Mouse (Mus musculus): ENCODE measurements around the gene Med12l.
"Not testable (repeated sequence)": the region's sequence is repeated elsewhere in the genome, so short reads cannot be mapped to it uniquely, and the experiment has no call there.

The Med12l gene

DNA sequence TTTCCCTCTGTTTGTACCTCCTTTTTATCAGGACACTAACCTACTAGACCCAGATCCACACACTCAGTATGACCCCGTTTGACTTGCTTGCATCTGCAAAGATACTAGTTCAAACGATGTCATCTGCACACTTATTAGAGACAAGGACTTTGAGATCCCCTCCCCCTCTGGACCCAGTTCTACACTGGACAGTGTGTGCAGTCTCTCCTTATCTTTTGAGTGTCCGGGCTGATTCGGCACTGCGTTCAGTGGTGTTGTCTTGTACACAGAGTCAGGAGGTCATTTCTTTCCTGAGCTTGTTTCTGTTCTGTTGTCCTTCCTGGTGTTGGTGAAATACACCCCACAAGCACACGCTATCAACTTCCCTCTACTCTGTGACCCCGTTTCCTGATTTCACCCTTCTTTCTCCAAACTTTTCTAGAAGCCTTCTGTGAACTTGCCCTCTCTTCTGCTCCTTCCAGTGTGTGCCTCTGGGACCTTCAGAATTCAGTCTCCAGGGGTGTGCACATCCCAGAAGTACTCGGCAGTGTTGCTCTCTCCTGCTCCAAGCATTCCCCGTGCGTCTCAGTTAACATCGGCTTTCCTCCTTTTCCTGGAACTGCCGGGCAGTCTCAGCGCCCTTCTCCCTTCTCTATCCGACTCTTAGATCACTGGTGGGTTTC is 19.0 kb downstream of the Med12l start:
- DNase-seq, result no peak

DNA sequence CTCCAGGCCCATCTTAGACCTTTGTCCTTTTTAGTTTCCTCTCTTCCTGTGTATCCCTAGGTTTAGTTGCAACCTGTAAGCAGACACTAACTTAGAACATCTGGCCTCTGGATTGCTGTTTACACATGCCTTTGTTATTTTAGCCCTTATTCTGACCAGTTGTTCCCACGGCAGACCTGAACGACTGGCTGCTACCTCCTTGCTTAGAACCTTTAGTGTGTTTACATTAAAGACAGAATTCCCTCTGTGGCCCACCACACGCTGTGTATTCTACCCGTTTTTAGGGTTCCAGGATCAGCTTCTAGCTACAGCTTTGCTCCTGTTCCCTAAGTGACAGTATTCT is 19.5 kb downstream of the Med12l start:
- DNase-seq, result no peak

- no peak for DNase-seq
Observed at GRCm38 (mm10) chr3:59028696-59029095, 23.1 kb downstream of the Med12l start.

DNA sequence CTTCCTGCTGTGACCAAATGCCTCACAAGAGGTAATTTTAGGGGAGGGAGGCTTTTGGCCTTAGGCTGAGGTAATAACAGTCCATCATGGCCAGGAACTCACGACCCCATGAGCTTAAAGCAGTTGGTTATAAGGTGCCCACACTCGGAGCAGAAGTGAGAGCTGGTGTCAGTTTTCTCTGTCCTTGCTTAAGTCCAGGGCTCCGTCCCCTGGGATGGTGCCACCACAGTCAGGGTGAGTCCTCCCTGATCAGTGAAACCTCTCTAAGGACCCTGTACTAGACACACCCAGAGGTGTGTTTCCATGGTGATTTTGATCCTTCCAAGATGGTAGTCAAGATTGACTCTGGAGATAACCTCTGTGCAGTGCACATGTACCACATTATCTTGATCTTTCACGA is 25.4 kb downstream of the Med12l start:
- no peak for DNase-seq

DNA sequence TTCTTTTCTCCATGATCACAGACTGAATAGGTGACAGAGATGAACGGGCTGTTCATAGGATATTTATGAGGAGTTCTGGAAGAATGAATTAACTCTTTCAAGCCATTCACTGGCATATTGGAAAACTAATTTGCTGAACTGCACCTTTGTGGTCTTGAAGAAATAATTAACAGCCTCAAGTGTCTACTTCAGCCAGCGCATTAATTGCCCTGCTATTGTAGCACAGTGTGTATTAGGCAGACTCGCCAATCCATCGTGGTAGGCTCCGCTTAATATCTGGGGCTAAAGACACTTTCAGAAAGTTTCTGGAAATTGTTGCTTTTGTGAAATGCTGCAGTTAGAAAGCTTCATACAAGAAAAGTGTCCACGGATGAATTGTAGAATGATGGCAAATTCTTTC is 35.9 kb downstream of the Med12l start:
- DNase-seq, result no peak

- DNase-seq, result no peak
Observed at GRCm38 (mm10) chr3:59054834-59055535, 49.4 kb downstream of the Med12l start.

- DNase-seq, result peak; percentile 64
Observed at GRCm38 (mm10) chr3:59059022-59059541, 53.5 kb downstream of the Med12l start.

DNA sequence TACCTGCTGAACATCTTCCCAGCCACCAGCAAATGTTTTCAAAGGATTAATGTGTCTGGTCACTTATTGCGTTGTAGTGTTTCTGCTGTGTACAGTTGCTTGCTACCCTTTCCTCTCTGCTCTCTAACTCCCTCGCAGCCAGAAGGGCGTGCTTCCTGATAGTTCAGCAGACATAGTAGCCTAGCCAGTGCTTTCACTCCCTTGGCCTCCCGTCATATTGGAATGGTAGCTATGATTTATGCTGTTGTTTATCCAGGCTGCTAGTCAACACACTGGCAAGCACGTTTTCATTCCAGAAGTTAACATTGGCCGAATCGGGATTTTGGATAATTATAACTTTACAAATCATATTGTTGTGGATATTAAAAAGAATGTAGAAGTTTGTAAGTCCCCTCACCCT is 54.5 kb downstream of the Med12l start:
- DNase-seq, result no peak

- no peak for DNase-seq
Observed at GRCm38 (mm10) chr3:59062141-59062540, 56.5 kb downstream of the Med12l start.

DNA sequence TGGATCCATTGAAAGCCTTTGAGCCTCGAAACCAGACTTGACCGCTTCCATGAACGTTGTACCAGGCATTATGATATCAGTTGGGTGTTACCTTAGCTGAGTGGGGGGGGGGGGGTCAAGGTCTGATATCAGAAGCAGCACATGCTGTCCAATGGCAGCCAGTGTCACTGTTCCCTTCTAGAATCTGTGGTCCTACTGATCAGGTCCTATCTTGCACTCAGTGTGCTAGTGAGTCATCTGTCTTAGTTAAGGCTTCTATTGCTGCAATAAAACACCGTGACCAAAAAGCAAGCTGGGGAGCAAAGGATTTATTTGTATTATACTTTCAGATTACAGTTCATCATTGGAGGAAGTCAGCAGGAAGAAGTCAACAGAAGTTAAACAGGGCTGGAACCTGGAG is 57.8 kb downstream of the Med12l start:
- DNase-seq, result no peak

DNA sequence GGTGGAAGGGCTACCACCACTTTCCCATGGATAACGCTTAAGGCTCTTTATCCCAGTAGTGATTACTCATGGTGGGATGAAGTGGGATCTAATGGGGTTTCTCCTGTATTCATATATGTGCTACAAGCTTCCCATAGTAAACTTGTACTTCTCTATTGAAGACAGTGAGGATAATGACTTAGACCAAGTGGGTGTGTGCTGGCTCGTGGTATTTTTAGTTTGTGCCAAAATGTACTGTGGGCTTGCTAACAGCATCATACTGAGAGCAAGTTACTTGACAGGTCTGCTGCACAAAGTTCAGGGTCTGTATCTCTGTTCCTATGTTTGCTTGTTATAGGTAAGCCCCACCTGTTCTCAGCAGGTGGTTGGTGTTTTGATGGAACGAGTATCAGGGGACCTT is 60.3 kb downstream of the Med12l start:
- no peak for DNase-seq

GRCm38 (mm10) chr3:59066558-59067294 is 61.1 kb downstream of the Med12l start:
- DNase-seq, result no peak

GRCm38 (mm10) chr3:59069071-59069470 is 63.4 kb downstream of the Med12l start:
- not testable (repeated sequence) for DNase-seq

- DNase-seq, result no peak
Observed at GRCm38 (mm10) chr3:59077278-59077677, 71.7 kb downstream of the Med12l start.

- no peak for DNase-seq
Observed at GRCm38 (mm10) chr3:59078585-59078984, 73.0 kb downstream of the Med12l start.

DNA sequence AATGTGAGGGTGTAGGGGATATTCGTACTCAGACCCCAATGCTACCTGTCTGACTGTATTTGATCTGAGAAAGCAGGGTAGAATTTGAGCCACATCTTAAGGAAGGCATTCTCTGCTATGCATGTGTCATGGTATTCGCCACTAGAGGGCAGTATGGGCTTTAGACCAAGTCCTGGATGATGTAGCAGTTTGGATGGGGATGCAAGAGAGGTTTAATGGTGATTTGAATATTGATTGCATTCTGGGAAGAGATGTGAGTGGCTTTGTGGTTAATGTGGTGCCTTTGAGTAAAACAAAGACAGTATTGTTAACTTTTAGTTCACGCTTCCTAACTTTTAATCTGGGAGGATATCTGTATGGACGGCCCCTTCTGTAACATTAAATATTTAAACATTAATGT is 73.7 kb downstream of the Med12l start:
- DNase-seq, result peak; percentile 27

GRCm38 (mm10) chr3:59080293-59080916 is 74.8 kb downstream of the Med12l start:
- no peak for DNase-seq

- DNase-seq, result no peak
Observed at GRCm38 (mm10) chr3:59080919-59081318, 75.3 kb downstream of the Med12l start.

GRCm38 (mm10) chr3:59092702-59093101 is 87.1 kb downstream of the Med12l start:
- DNase-seq, result no peak

- DNase-seq, result no peak
Observed at GRCm38 (mm10) chr3:59097421-59097820, 91.8 kb downstream of the Med12l start.

DNA sequence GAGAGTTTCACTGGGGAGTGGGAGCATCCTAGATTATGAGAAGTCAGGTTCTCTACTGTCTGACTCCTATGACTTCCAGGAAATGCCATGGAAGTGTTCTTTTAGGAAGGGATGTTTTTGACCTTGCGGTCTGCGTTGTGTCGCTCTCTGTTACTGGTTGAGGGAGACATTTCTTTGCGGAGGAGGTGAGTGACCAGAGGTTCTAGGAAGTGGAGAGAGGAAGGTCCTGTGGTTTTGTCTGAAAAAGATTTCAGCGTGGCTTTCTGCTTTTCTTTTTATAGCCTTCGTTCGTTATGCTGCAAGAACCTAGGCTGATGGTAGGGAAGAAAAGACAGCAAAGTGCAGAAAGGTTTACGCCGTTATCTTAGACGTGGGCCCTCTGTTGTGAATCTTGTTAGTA is 92.9 kb downstream of the Med12l start:
- DNase-seq, result no peak

DNA sequence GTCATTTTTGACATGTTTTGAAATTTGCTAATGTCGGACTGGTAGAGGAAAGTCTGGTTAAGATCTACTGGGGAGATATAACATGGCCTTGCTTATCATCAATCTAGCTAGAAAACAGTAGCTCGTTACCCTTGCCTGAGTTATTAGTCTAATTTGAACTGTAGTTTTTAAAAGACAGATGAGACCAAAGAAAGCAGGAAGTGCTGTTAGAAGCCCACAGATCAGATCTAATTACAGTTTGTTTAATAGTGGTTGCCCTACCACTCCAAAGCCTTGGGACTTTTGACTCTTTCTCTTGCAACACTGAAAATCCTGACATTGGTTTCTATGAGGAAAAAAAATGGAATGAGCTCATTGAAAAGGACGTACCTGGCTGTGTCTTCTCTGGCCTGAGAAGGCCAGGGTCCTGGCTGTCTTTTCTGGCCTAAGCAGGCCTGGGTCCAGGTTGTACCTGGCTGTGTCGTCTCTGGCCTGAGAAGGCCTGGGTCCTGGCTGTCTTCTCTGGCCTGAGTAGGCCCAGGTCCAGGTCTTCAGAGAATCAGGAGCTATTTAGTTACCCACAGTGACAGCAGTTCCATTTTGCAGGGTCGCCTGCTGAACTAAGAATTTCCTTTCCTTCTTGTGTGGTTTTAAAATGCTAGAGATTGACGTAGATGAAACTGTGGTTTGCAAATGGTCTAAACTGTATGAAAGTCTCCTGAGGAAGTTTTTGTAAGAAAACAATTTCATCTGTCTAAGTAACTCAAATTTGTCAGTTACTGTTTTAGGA is 95.8 kb downstream of the Med12l start, which contains the start of gene Gpr171:
Gene Gpr171 (minus strand): TSS at position 604 of the 769 bp plus-strand sequence.
- no peak for DNase-seq

GRCm38 (mm10) chr3:59102146-59102545 is 96.5 kb downstream of the Med12l start:
- DNase-seq, result no peak

All from right cerebral cortex, postnatal 25 days (tissue).